Mouse (Mus musculus) MEL (cell line): Measurements from ENCODE around the gene Tmem54. TPM values are rescaled to one million over a fixed set of nuclear protein-coding genes. Genes with fewer than 3 reads are reported as not detected.

Experiments used
- DNase-seq: peaks from one replicate; pipeline ENCODE4 v3.0.0; 2011; ENCODE audit warnings: low read depth, low spot score
- H3K27ac ChIP-seq: 2 replicates; pipeline ENCODE4 v1.5.1; 2012; ENCODE audit warnings: low read depth, mild to moderate bottlenecking, control low read depth, low read length, moderate library complexity; ENCODE audit not compliant: control insufficient read depth
- H3K27me3 ChIP-seq, 2 experiments: fragments of 150-350 bp in 1 of 2; sonication (generic) in 1 of 2; 2 replicates each; pipeline ENCODE4 v1.6.1; 2012; ENCODE audit warnings: low read length in 2 of 2, mild to moderate bottlenecking in 2 of 2, improper control_type of control experiment in 1 of 2, moderate library complexity in 1 of 2; ENCODE audit not compliant: insufficient read depth in 2 of 2, control insufficient read depth in 1 of 2
- H3K36me3 ChIP-seq, 2 experiments: 2 replicates each; pipeline ENCODE4 v1.6.1; 2012 to 2014; ENCODE audit warnings: low read length in 2 of 2, improper control_type of control experiment in 1 of 2, inconsistent platforms in 1 of 2, mild to moderate bottlenecking in 1 of 2; ENCODE audit not compliant: insufficient read depth in 2 of 2, control insufficient read depth in 1 of 2
- H3K4me1 ChIP-seq, 2 experiments: fragments of 150-350 bp in 1 of 2; sonication (generic) in 1 of 2; 2 replicates each; pipeline ENCODE4 v1.6.1; 2012; ENCODE audit warnings: low read length in 2 of 2, improper control_type of control experiment in 1 of 2, mild to moderate bottlenecking in 1 of 2; ENCODE audit not compliant: insufficient read depth in 2 of 2, control insufficient read depth in 1 of 2
- H3K4me3 ChIP-seq, 2 experiments: fragments of 150-350 bp in 1 of 2; sonication (generic) in 1 of 2; 2 replicates each; pipeline ENCODE4 v1.5.1; 2012; ENCODE audit warnings: low read depth in 2 of 2, low read length in 2 of 2, mild to moderate bottlenecking in 2 of 2, moderate library complexity in 2 of 2, control low read depth in 1 of 2, improper control_type of control experiment in 1 of 2; ENCODE audit not compliant: control insufficient read depth in 1 of 2, insufficient read depth in 1 of 2
- H3K79me2 ChIP-seq: 2 replicates; pipeline ENCODE4 v1.6.1; 2012; ENCODE audit warnings: mild to moderate bottlenecking, low read length, moderate library complexity; ENCODE audit not compliant: control insufficient read depth, poor library complexity, insufficient read depth
- H3K9ac ChIP-seq: 2 replicates; pipeline ENCODE4 v1.6.1; 2012; ENCODE audit warnings: low read depth, mild to moderate bottlenecking, control low read depth, low read length, moderate library complexity; ENCODE audit not compliant: control insufficient read depth, poor library complexity, severe bottlenecking
- H3K9me3 ChIP-seq: fragments of 150-350 bp; sonication (generic); replicated peaks from 2 replicates; pipeline ENCODE4 v1.6.1; 2012; ENCODE audit warnings: mild to moderate bottlenecking, low read length, improper control_type of control experiment, moderate library complexity; ENCODE audit not compliant: insufficient read depth
- BHLHE40 ChIP-seq: IDR thresholded peaks from 2 replicates; pipeline ENCODE4 v1.6.1; 2012; ENCODE audit warnings: low read depth, mild to moderate bottlenecking, inconsistent platforms, low read length, improper control_type of control experiment, borderline replicate concordance
- CTCF ChIP-seq, 3 experiments: IDR thresholded peaks in 2 of 3; conservative IDR thresholded peaks in 1 of 3; 2 replicates each; pipeline ENCODE4 v1.5.1; 2011 to 2012; ENCODE audit warnings: low read length in 3 of 3, low read depth in 2 of 3, mild to moderate bottlenecking in 2 of 3, improper control_type of control experiment in 1 of 3, inconsistent platforms in 1 of 3, mixed read lengths in 1 of 3, moderate library complexity in 1 of 3; ENCODE audit not compliant: control insufficient read depth in 1 of 3, insufficient read depth in 1 of 3, poor library complexity in 1 of 3, severe bottlenecking in 1 of 3
- E2F4 ChIP-seq: IDR thresholded peaks from 2 replicates; pipeline ENCODE4 v1.6.1; 2011; ENCODE audit warnings: low read depth, low read length, improper control_type of control experiment, borderline replicate concordance
- ELF1 ChIP-seq: IDR thresholded peaks from 2 replicates; pipeline ENCODE4 v1.6.1; 2014; ENCODE audit warnings: low read depth, mild to moderate bottlenecking, inconsistent platforms, low read length, improper control_type of control experiment, moderate library complexity
- GABPA ChIP-seq: IDR thresholded peaks from 2 replicates; pipeline ENCODE4 v1.6.1; 2012; ENCODE audit warnings: low read depth, mild to moderate bottlenecking, inconsistent platforms, low read length, improper control_type of control experiment, moderate library complexity
- HCFC1 ChIP-seq: IDR thresholded peaks from 2 replicates; pipeline ENCODE4 v1.6.1; 2012; ENCODE audit warnings: low read depth, mild to moderate bottlenecking, inconsistent platforms, low read length, improper control_type of control experiment, moderate library complexity
- MAFK ChIP-seq: IDR thresholded peaks from 2 replicates; pipeline ENCODE4 v1.6.1; 2011; ENCODE audit warnings: low read depth, mild to moderate bottlenecking, low read length, improper control_type of control experiment, borderline replicate concordance
- MAX ChIP-seq: IDR thresholded peaks from 2 replicates; pipeline ENCODE4 v1.6.1; 2011; ENCODE audit warnings: low read length, improper control_type of control experiment
- MEF2A ChIP-seq: IDR thresholded peaks from 2 replicates; pipeline ENCODE4 v1.6.1; 2014; ENCODE audit warnings: low read depth, mild to moderate bottlenecking, inconsistent platforms, low read length, improper control_type of control experiment; ENCODE audit not compliant: poor library complexity, insufficient replicate concordance, severe bottlenecking; ENCODE audit errors: extremely low read depth
- MYB ChIP-seq: IDR thresholded peaks from 2 replicates; pipeline ENCODE4 v1.6.1; 2011; ENCODE audit warnings: mild to moderate bottlenecking, low read depth, low read length, improper control_type of control experiment
- MYC ChIP-seq: IDR thresholded peaks from 2 replicates; pipeline ENCODE4 v1.6.1; 2011; ENCODE audit warnings: low read depth, mild to moderate bottlenecking, low read length, improper control_type of control experiment, moderate library complexity
- NELFE ChIP-seq: IDR thresholded peaks from 2 replicates; pipeline ENCODE4 v1.6.1; 2011; ENCODE audit warnings: low read depth, low read length, improper control_type of control experiment
- NRF1 ChIP-seq: IDR thresholded peaks from 2 replicates; pipeline ENCODE4 v1.6.1; 2014; ENCODE audit warnings: low read depth, mild to moderate bottlenecking, inconsistent platforms, low read length, improper control_type of control experiment, moderate library complexity; ENCODE audit not compliant: poor library complexity, insufficient read depth, severe bottlenecking
- POLR2AphosphoS2 ChIP-seq: IDR thresholded peaks from 2 replicates; pipeline ENCODE4 v1.6.1; 2011; ENCODE audit warnings: low read length, improper control_type of control experiment
- POLR2AphosphoS5 ChIP-seq: IDR thresholded peaks from 2 replicates; pipeline ENCODE4 v1.6.1; 2012; ENCODE audit warnings: low read depth, borderline replicate concordance, mild to moderate bottlenecking, inconsistent platforms, low read length, moderate library complexity, mixed read lengths
- SMC3 ChIP-seq: IDR thresholded peaks from 2 replicates; pipeline ENCODE4 v1.6.1; 2011; ENCODE audit warnings: low read depth, low read length, improper control_type of control experiment
- TAL1 ChIP-seq: IDR thresholded peaks from 2 replicates; pipeline ENCODE4 v1.6.1; 2012; ENCODE audit warnings: mild to moderate bottlenecking, inconsistent platforms, low read length, moderate library complexity, mixed read lengths
- TBP ChIP-seq: IDR thresholded peaks from 2 replicates; pipeline ENCODE4 v1.8.0; 2011; ENCODE audit warnings: low read depth, low read length, improper control_type of control experiment
- UBTF ChIP-seq: IDR thresholded peaks from 2 replicates; pipeline ENCODE4 v1.6.1; 2012; ENCODE audit warnings: low read depth, mild to moderate bottlenecking, inconsistent platforms, low read length, improper control_type of control experiment, moderate library complexity, borderline replicate concordance; ENCODE audit not compliant: insufficient read depth
- USF1 ChIP-seq: IDR thresholded peaks from 2 replicates; pipeline ENCODE4 v1.6.1; 2014; ENCODE audit warnings: low read depth, mild to moderate bottlenecking, inconsistent platforms, low read length, improper control_type of control experiment, moderate library complexity
- ZMIZ1 ChIP-seq: IDR thresholded peaks from 2 replicates; pipeline ENCODE4 v1.6.1; 2012; ENCODE audit warnings: low read depth, mild to moderate bottlenecking, inconsistent platforms, low read length, improper control_type of control experiment, moderate library complexity
- ZNF384 ChIP-seq: IDR thresholded peaks from 2 replicates; pipeline ENCODE4 v1.6.1; 2012; ENCODE audit warnings: low read depth, mild to moderate bottlenecking, inconsistent platforms, low read length, improper control_type of control experiment
- polyA plus RNA-seq, 2 experiments: library from polyadenylated mRNA; stranded (reverse) in 1 of 2; unstranded in 1 of 2; fragments of >175 nt in 1 of 2; fragments of >200 nt in 1 of 2; gene quantifications; 2 replicates each; pipeline versions ENCODE4 v1.2.1 to v1.2.4; 2012; ENCODE audit warnings: low replicate concordance in 2 of 2, low read depth in 1 of 2; ENCODE audit not compliant: insufficient read length in 2 of 2, insufficient read depth in 1 of 2, missing spikeins in 1 of 2
- total RNA-seq: library from RNA; depleted of rRNA; stranded (reverse); fragments of 300-350 nt; gene quantifications from 2 replicates; pipeline ENCODE4 v1.2.3, GENCODE M21; 2012; rRNA removed

The Tmem54 gene
- total RNA-seq = not detected in 2 replicates
- polyA plus RNA-seq = not detected

- H3K9me3 ChIP-seq = no peaks in the 10 kb centered on the region
- H3K4me3 ChIP-seq = no peak within 1 kb of the TSS
- TF ChIP-seq CTCF (IDR thresholded peaks at IDR 0.05 in 2 of 3, conservative IDR thresholded peaks at IDR 0.05 in 1 of 3; ENCODE audit: control insufficient read depth in 1 of 3, insufficient read depth in 1 of 3, low read depth in 2 of 3, low read length in 3 of 3, poor library complexity in 1 of 3, severe bottlenecking in 1 of 3) (no peak), POLR2AphosphoS2 (no peak), MAX (no peak), UBTF (no peak), E2F4 (no peak), ZNF384 (no peak), ELF1 (no peak)
- TF ChIP-seq, all 39 proteins: peak for 0
- Histone ChIP-seq H3K27ac (no peak within 1 kb of the TSS), H3K36me3 (no peaks in the 10 kb centered on the region), H3K27me3 (peaks cover 0 to 2% of the 10 kb centered on the region in 2 experiments; a peak in 1 of 4 replicates), H3K9ac (no peak within 1 kb of the TSS), H3K4me1 (no peaks in the 10 kb centered on the region), H3K79me2 (no peaks in the 10 kb centered on the region)
- no peak for DNase-seq
These were observed at the start of gene Tmem54 for GRCm38 (mm10) chr4:129105356-129105755. Gene Tmem54 (plus strand): TSS chr4:129105548.

- no peaks in the 10 kb centered on the region for H3K27me3 ChIP-seq
- peaks cover 15 to 22% of the 10 kb centered on the region in 2 experiments for H3K4me1 ChIP-seq
- no peaks in the 10 kb centered on the region for H3K9me3 ChIP-seq
These were observed 49.8 kb upstream of the Tmem54 start for GRCm38 (mm10) chr4:129055562-129055961.

More at GRCm38 (mm10) chr4:129055562-129055961, 49.8 kb upstream of the Tmem54 start:
- DNase-seq = no peak
- H3K4me3 ChIP-seq = no peak overlapping the region
- H3K79me2 ChIP-seq = peaks cover 17% of the 10 kb centered on the region
- H3K27ac ChIP-seq = no peak overlapping the region
- peaks cover 0 to 31% of the 10 kb centered on the region in 2 experiments; a peak in 2 of 4 replicates for H3K36me3 ChIP-seq
- no peak overlapping the region for H3K9ac ChIP-seq
- TF ChIP-seq ELF1 (no peak), MEF2A (no peak), BHLHE40 (no peak), SMC3 (no peak), HCFC1 (no peak), GABPA (no peak), NRF1 (no peak), MYC (no peak), NELFE (no peak), TAL1 (no peak), MAFK (no peak), MYB (no peak), TBP (no peak), USF1 (no peak), POLR2AphosphoS5 (no peak), ZMIZ1 (no peak)
